Mouse (Mus musculus) kidney, adult 2 months (tissue): Measurements from ENCODE around the gene Apob.

ENCODE experiments used
- CTCF ChIP-seq: fragments of 200-500 bp; conservative IDR thresholded peaks from 2 replicates; pipeline ENCODE4 v1.5.1; 2011; ENCODE audit warnings: low read depth, mild to moderate bottlenecking, control low read depth, low read length, moderate library complexity, mixed read lengths; ENCODE audit not compliant: insufficient read depth, insufficient read length
- POLR2A ChIP-seq: fragments of 200-500 bp; IDR thresholded peaks from one replicate; pipeline ENCODE4 v1.6.1; 2011; ENCODE audit warnings: low read depth, low read length, control low read depth

GRCm38 (mm10) chr12:8031595-8032358 lies 54.3 kb downstream of the Apob start:
- TF ChIP-seq POLR2A = no peak
- no peak for TF ChIP-seq CTCF
